Mouse (Mus musculus) embryonic facial prominence, embryonic 11.5 days (tissue): ENCODE results near the gene Ttc7b. TPM values are rescaled to one million over a fixed set of nuclear protein-coding genes. Genes with fewer than 3 reads are reported as not detected.

ENCODE experiments used
- ATAC-seq: fragments of 200-750 bp; cut with Nextera tagmentation; replicated peaks from 2 replicates; pipeline ENCODE4 v1.8.0; 2017; ENCODE audit warnings: low read depth; ENCODE audit not compliant: insufficient number of reproducible peaks, low FRiP score, low TSS enrichment
- DNase-seq: peaks from one replicate; pipeline ENCODE4 v3.0.0-alpha.2; 2015; ENCODE audit warnings: low spot score
- H3K27ac ChIP-seq: fragments of 300-500 bp; sonication (generic); replicated peaks from 2 replicates; pipeline ENCODE4 v1.5.1; 2014; ENCODE audit warnings: mild to moderate bottlenecking, low read depth, low read length, control low read depth
- H3K27me3 ChIP-seq: fragments of 300-500 bp; sonication (generic); 2 replicates; pipeline ENCODE4 v1.6.1; 2014; ENCODE audit warnings: mild to moderate bottlenecking, low read length, moderate library complexity, mixed read lengths; ENCODE audit not compliant: control insufficient read depth, insufficient read depth
- H3K36me3 ChIP-seq: fragments of 300-500 bp; sonication (generic); replicated peaks from 2 replicates; pipeline ENCODE4 v1.6.1; 2014; ENCODE audit warnings: low read depth, mild to moderate bottlenecking, low read length, moderate library complexity, mixed read lengths; ENCODE audit not compliant: control insufficient read depth, insufficient read depth
- H3K4me1 ChIP-seq: fragments of 300-500 bp; sonication (generic); 2 replicates; pipeline ENCODE4 v1.6.1; 2014; ENCODE audit warnings: low read length, mixed read lengths; ENCODE audit not compliant: control insufficient read depth, insufficient read depth
- H3K4me2 ChIP-seq: fragments of 300-500 bp; sonication (generic); 2 replicates; pipeline ENCODE4 v1.6.1; 2014; ENCODE audit warnings: low read depth, mild to moderate bottlenecking, control low read depth, low read length, moderate library complexity
- H3K4me3 ChIP-seq: fragments of 300-500 bp; sonication (generic); 2 replicates; pipeline ENCODE4 v1.5.1; 2014; ENCODE audit warnings: low read depth, low read length, control low read depth
- H3K9ac ChIP-seq: fragments of 300-500 bp; sonication (generic); replicated peaks from 2 replicates; pipeline ENCODE4 v1.6.1; 2014; ENCODE audit warnings: mild to moderate bottlenecking, control low read depth, low read length
- H3K9me3 ChIP-seq: fragments of 300-500 bp; sonication (generic); replicated peaks from 2 replicates; pipeline ENCODE4 v1.6.1; 2016; ENCODE audit warnings: mild to moderate bottlenecking, low read length, inconsistent platforms, mixed read lengths; ENCODE audit not compliant: control insufficient read depth
- WGBS: fragments of 180-500 bp; shearing (Covaris S2); extraction: QIAGEN DNeasy Blood & Tissue Kit; methylation state at CpG from one replicate; pipeline ENCODE4 v1.1.7; 2014; 5-methylcytosine and 5-hydroxymethylcytosine counted together
- polyA plus RNA-seq: library from polyadenylated mRNA; unstranded; fragments of >200 nt; fragmentation: Nextera tagmentation; extraction: Ambion mirVana; gene quantifications from 2 replicates; pipeline ENCODE4 v1.2.1, GENCODE M21; 2014

Ttc7b gene
- polyA plus RNA-seq, 1 experiment from 2014 or later = 10.0 TPM

GRCm38 (mm10) chr12:100380697-100381291, 139.8 kb downstream of the Ttc7b start:
- Histone ChIP-seq H3K4me3 (no peak overlapping the region), H3K27ac (no peak overlapping the region), H3K4me1 (no peaks in the 10 kb centered on the region), H3K27me3 (no peaks in the 10 kb centered on the region), H3K9ac (no peak overlapping the region), H3K9me3 (no peaks in the 10 kb centered on the region), H3K36me3 (no peaks in the 10 kb centered on the region), H3K4me2 (no peak overlapping the region)
- ATAC-seq (no peak), DNase-seq (peak; percentile 48)
- WGBS = 68% methylated on average over 14 of the region's 14 CpGs

GRCm38 (mm10) chr12:100379833-100380232, 140.8 kb downstream of the Ttc7b start:
- no peaks in the 10 kb centered on the region for H3K4me1 ChIP-seq
- no peak for ATAC-seq

GRCm38 (mm10) chr12:100378266-100378665, 142.4 kb downstream of the Ttc7b start:
- Histone ChIP-seq H3K4me2 (no peak overlapping the region), H3K27ac (no peak overlapping the region), H3K9me3 (no peaks in the 10 kb centered on the region), H3K9ac (no peak overlapping the region), H3K4me3 (no peak overlapping the region), H3K36me3 (no peaks in the 10 kb centered on the region; the same call in 1 of the 2 replicates), H3K4me1 (no peaks in the 10 kb centered on the region), H3K27me3 (no peaks in the 10 kb centered on the region)
- WGBS = 77% methylated on average over 2 of the region's 2 CpGs
- DNase-seq = no peak
- ATAC-seq = no peak

More at GRCm38 (mm10) chr12:100379833-100380232, 140.8 kb downstream of the Ttc7b start:
- Histone ChIP-seq H3K36me3 (no peaks in the 10 kb centered on the region; the same call in 1 of the 2 replicates), H3K9me3 (no peaks in the 10 kb centered on the region), H3K4me3 (no peak overlapping the region), H3K27ac (no peak overlapping the region), H3K9ac (no peak overlapping the region), H3K27me3 (no peaks in the 10 kb centered on the region), H3K4me2 (no peak overlapping the region)
- DNase-seq = no peak
- 88% methylated on average over 1 of the region's 1 CpGs for WGBS

- Histone ChIP-seq H3K9me3 (no peaks in the 10 kb centered on the region), H3K9ac (no peak overlapping the region), H3K4me2 (no peak overlapping the region), H3K27ac (no peak overlapping the region), H3K4me3 (no peak overlapping the region), H3K27me3 (no peaks in the 10 kb centered on the region), H3K4me1 (no peaks in the 10 kb centered on the region), H3K36me3 (no peaks in the 10 kb centered on the region; the same call in 1 of the 2 replicates)
- WGBS = 60% methylated on average over 1 of the region's 1 CpGs
- DNase-seq (no peak), ATAC-seq (no peak)
Measured at GRCm38 (mm10) chr12:100377791-100378190, 142.8 kb downstream of the Ttc7b start.

- Histone ChIP-seq H3K36me3 (no peaks in the 10 kb centered on the region; the same call in 1 of the 2 replicates), H3K4me3 (no peak overlapping the region), H3K27me3 (no peaks in the 10 kb centered on the region), H3K9me3 (no peaks in the 10 kb centered on the region), H3K4me2 (no peak overlapping the region), H3K27ac (no peak overlapping the region), H3K9ac (no peak overlapping the region), H3K4me1 (no peaks in the 10 kb centered on the region)
- no peak for DNase-seq
- WGBS = 74% methylated on average over 8 of the region's 8 CpGs
- ATAC-seq = no peak
Measured at GRCm38 (mm10) chr12:100375801-100376200, 144.8 kb downstream of the Ttc7b start.

GRCm38 (mm10) chr12:100372785-100373184, 147.8 kb downstream of the Ttc7b start:
- no peak for ATAC-seq
- Histone ChIP-seq H3K4me2 (no peak overlapping the region), H3K27me3 (no peaks in the 10 kb centered on the region), H3K4me1 (no peaks in the 10 kb centered on the region), H3K27ac (no peak overlapping the region), H3K4me3 (no peak overlapping the region), H3K36me3 (no peaks in the 10 kb centered on the region; the same call in 1 of the 2 replicates), H3K9ac (no peak overlapping the region), H3K9me3 (no peaks in the 10 kb centered on the region)
- no peak for DNase-seq
- 81% methylated on average over 7 of the region's 7 CpGs for WGBS

GRCm38 (mm10) chr12:100372015-100372414, 148.6 kb downstream of the Ttc7b start:
- Histone ChIP-seq H3K27me3 (no peaks in the 10 kb centered on the region), H3K27ac (no peak overlapping the region), H3K36me3 (no peaks in the 10 kb centered on the region; the same call in 1 of the 2 replicates), H3K4me3 (no peak overlapping the region), H3K9ac (no peak overlapping the region), H3K4me1 (no peaks in the 10 kb centered on the region), H3K9me3 (no peaks in the 10 kb centered on the region), H3K4me2 (no peak overlapping the region)
- DNase-seq = no peak
- no peak for ATAC-seq
- WGBS = 86% methylated on average over 4 of the region's 4 CpGs

GRCm38 (mm10) chr12:100369786-100370185, 150.8 kb downstream of the Ttc7b start:
- Histone ChIP-seq H3K4me3 (no peak overlapping the region), H3K9ac (no peak overlapping the region), H3K36me3 (no peaks in the 10 kb centered on the region; the same call in 1 of the 2 replicates), H3K27me3 (no peaks in the 10 kb centered on the region), H3K4me1 (no peaks in the 10 kb centered on the region), H3K9me3 (no peaks in the 10 kb centered on the region), H3K27ac (no peak overlapping the region), H3K4me2 (no peak overlapping the region)
- 86% methylated on average over 2 of the region's 2 CpGs for WGBS
- ATAC-seq = no peak
- DNase-seq = no peak
